Mouse (Mus musculus): ENCODE measurements around the gene C730034F03Rik.

- TF ChIP-seq POLR2A (IDR thresholded peaks at IDR 0.05; ENCODE audit: insufficient read depth, low read length) (no peak), CTCF (IDR thresholded peaks at IDR 0.05; ENCODE audit: low read depth, low read length) (no peak)
These were observed 14.1 kb upstream of the C730034F03Rik start for GRCm38 (mm10) chr15:89415282-89415681.
